Mouse (Mus musculus): ENCODE data around the gene Ube3c.

DNA sequence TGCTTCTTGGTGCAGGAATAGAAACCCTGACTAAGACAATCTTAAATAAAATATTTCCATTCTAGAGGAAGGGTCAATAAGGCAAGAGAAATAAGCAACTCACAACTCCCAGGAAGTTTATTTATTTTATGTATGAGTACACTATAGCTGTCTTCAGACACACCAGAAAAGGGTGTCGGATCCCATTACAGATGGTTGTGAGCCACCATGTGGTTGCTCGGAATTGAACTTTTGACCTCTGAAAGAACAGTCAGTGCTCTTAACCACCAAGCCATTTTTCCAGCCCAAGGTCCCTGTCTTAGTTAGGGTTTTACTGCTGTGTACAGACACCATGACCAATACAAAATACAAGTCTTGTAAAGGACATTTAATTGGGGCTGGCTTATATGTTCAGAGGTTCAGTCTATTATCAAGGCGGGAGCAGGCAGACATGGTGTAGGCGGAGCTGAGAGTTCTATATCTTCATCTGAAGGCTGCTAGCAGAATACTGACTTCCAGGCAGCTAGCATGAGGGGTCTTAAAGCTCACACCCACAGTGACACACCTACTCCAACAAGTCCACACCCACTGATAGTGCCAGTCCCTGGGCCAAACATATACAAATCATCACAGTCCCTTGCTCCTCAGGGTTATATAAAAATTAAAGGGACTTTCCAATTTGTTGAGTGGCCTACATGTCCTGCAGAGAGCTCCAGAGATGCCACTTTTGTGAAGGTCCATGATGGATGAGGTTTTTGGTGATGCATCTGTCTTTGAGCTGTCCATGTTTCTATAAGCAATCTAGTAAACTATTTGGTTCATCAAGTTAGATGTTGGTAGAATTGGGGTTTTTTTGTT lies 9.0 kb downstream of the Ube3c start:
- TF ChIP-seq CTCF (conservative IDR thresholded peaks at IDR 0.05; ENCODE audit: insufficient read depth, insufficient read length, low read depth, low read length) (no peak), POLR2A (IDR thresholded peaks at IDR 0.05; ENCODE audit: low read depth, low read length) (no peak)
